ENCODE assay signal across 11 mouse cellular contexts in the genomic region with DNA sequence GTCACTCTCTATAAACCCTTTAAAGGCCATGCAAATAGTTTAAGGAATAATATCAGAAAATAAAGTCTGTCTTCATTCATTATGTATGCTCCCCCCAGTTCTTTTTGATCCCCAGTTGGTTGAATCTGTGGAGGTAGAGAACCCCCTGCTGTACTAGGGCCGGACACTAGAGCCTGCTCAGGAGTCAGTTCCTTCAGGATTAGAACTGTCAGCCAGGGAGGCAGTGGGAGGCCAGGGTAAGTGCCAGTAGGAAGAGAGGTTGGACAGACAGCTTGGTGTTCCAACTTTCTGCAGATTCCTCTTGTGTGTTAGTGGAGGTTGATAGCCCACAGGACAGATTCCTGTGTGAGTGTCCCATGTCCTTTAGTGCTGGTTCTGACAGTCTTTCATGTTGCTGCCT.
DNase-seq lines count a peak whose midpoint lies in the region; ATAC-seq and TF ChIP-seq lines count a peak whose summit lies in the region.
"Had no signal": no experiment of that assay in that cellular context is flagged by ENCODE, and none has a peak within 500 bp of the region (broad histone marks: within the 10 kb centered on the region; RNA-seq: fewer than 3 reads in every experiment).

No protein-coding gene starts in this region.

- no peak overlapping the region for H3K9ac ChIP-seq in hindbrain, postnatal 0 days (replicated peaks; ENCODE audit: low read length)
- no peak overlapping the region for H3K9ac ChIP-seq in intestine, embryonic 16.5 days (ENCODE audit: low read depth, low read length)
- H3K9ac ChIP-seq: neural tube, embryonic 13.5 days had no signal

- no peak for ATAC-seq in hindbrain, postnatal 0 days
- no peak for ATAC-seq in intestine, embryonic 16.5 days

- WGBS in hindbrain, postnatal 0 days, result 45% methylated on average over 1 of the region's 1 CpGs
- 44% methylated on average over 1 of the region's 1 CpGs for WGBS in hindbrain, embryonic 10.5 days
- 64% methylated on average over 1 of the region's 1 CpGs for WGBS in intestine, embryonic 16.5 days

- no peaks in the 10 kb centered on the region for H3K9me3 ChIP-seq in hindbrain, postnatal 0 days (ENCODE audit: low read length)
- H3K9me3 ChIP-seq in hindbrain, embryonic 10.5 days, result no peaks in the 10 kb centered on the region
- no peaks in the 10 kb centered on the region for H3K9me3 ChIP-seq in intestine, embryonic 16.5 days (ENCODE audit: control insufficient read depth, low read length)
- H3K9me3 ChIP-seq: neural tube, embryonic 13.5 days had no signal

- no peak overlapping the region for H3K27ac ChIP-seq in hindbrain, postnatal 0 days
- no peak overlapping the region for H3K27ac ChIP-seq in hindbrain, embryonic 10.5 days
- H3K27ac ChIP-seq in intestine, embryonic 16.5 days (ENCODE audit: low read length), result 0 out of 2 replicates have a peak overlapping the region, but pooled peaks have one; percentile 5
- H3K27ac ChIP-seq: neural tube, embryonic 13.5 days had no signal

- no peak overlapping the region for H3K4me2 ChIP-seq in hindbrain, postnatal 0 days (ENCODE audit: low read depth, low read length)
- no peak overlapping the region for H3K4me2 ChIP-seq in intestine, embryonic 16.5 days (ENCODE audit: low read depth, low read length)
- H3K4me2 ChIP-seq: neural tube, embryonic 13.5 days had no signal

- no peak overlapping the region for H3K4me3 ChIP-seq in hindbrain, postnatal 0 days (ENCODE audit: low read length)
- H3K4me3 ChIP-seq in hindbrain, embryonic 10.5 days, result no peak overlapping the region
- H3K4me3 ChIP-seq in intestine, embryonic 16.5 days (ENCODE audit: low read length), result no peak overlapping the region
- H3K4me3 ChIP-seq: neural tube, embryonic 13.5 days had no signal

- no peak for DNase-seq in hindbrain, postnatal 0 days (ENCODE audit: low spot score)
- no peak for DNase-seq in hindbrain, embryonic 10.5 days (ENCODE audit: low spot score)
- peak; percentile 68 for DNase-seq in NIH3T3 (ENCODE audit: low read depth)
- DNase-seq in cerebellum, adult 18-20 months, result peak; percentile 22 to 57
- no peak for DNase-seq in adrenal gland, adult 8-10 months
- no peak for DNase-seq in kidney, adult 18-20 months
- DNase-seq in adrenal gland, adult 18-20 months (ENCODE audit: low spot score in 2 of 2), result no peak
- DNase-seq: kidney, postnatal 4 days; lung, postnatal 10 days had no signal

- H3K4me1 ChIP-seq in hindbrain, postnatal 0 days (ENCODE audit: insufficient read depth, low read length), result no peaks in the 10 kb centered on the region
- peaks cover 29% of the 10 kb centered on the region for H3K4me1 ChIP-seq in hindbrain, embryonic 10.5 days (replicated peaks)
- peaks cover 9% of the 10 kb centered on the region for H3K4me1 ChIP-seq in intestine, embryonic 16.5 days (ENCODE audit: control insufficient read depth, insufficient read depth, low read length)

- H3K36me3 ChIP-seq in hindbrain, postnatal 0 days (ENCODE audit: insufficient read depth, low read length), result no peaks in the 10 kb centered on the region
- H3K36me3 ChIP-seq in hindbrain, embryonic 10.5 days, result 0 out of 2 replicates have a peak, but pooled peaks cover 4% of the 10 kb centered on the region
- H3K36me3 ChIP-seq in intestine, embryonic 16.5 days (ENCODE audit: control insufficient read depth, insufficient read depth, low read length), result no peaks in the 10 kb centered on the region
- H3K36me3 ChIP-seq: neural tube, embryonic 13.5 days had no signal

- no peaks in the 10 kb centered on the region for H3K27me3 ChIP-seq in hindbrain, postnatal 0 days (ENCODE audit: insufficient read depth, low read length)
- no peaks in the 10 kb centered on the region for H3K27me3 ChIP-seq in hindbrain, embryonic 10.5 days (ENCODE audit: insufficient read depth, poor library complexity, severe bottlenecking)
- H3K27me3 ChIP-seq in intestine, embryonic 16.5 days (replicated peaks; ENCODE audit: control insufficient read depth, insufficient read depth, low read length), result no peaks in the 10 kb centered on the region
- H3K27me3 ChIP-seq: neural tube, embryonic 13.5 days had no signal

- peak; percentile 13; the same call in 1 of the 2 replicates for TF ChIP-seq CTCF in hindbrain, postnatal 0 days (IDR thresholded peaks at IDR 0.05; ENCODE audit: low read depth)

Comparison
In these comparisons a context has a peak if more than half of its experiments do, and no peak if none do; other contexts are left out.
1. DNase-seq: peak in NIH3T3 (single experiment) and cerebellum, adult 18-20 months (2 of 2); none in hindbrain, postnatal 0 days (single experiment), hindbrain, embryonic 10.5 days (single experiment), adrenal gland, adult 8-10 months (single experiment), kidney, adult 18-20 months (single experiment) and adrenal gland, adult 18-20 months (0 of 2).